ENCODE assay signal across 9 mouse cellular contexts in the genomic region with DNA sequence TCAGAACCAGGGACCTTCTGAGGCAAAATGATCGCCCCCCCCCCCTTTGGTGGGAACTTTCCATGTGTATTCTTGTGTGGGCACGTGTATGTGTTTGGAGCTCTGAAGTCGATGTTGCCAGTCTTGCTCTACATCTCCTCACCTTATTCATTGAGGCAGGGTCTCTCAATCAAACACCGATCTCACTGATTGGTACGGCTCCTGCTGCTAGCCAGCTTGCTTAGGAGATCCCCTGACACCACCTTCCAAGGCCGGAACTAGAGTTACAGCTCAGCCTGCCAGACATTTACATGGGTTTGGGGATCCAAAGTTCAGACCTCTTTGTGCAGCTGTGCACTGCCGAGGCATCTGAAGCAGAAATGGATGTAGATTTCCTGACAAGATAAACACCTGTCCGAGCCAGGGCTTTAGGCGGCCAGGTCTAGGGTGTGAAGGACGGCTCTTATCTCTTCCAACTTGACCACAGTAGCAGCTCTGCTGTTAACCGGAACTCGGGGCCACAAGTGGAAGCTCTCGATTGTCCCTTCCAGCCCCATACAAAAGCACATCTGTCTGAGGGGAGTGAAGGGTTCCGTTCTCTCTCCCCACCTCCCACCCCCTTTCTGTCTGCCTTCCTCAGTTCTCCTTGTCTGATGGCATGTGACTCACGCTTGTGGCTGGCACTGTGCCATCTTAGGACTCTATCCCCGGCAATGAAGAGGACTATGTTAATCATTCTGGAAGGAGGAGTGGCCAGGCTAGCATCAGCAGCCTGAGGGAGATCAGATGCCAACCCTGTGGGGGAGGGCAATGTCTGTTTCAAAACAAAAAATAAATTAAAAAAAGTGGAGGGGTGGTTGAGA. TPM values are rescaled to one million over a fixed set of nuclear protein-coding genes. Genes with fewer than 3 reads are reported as not detected.
DNase-seq lines count a peak whose midpoint lies in the region; ATAC-seq and TF ChIP-seq lines count a peak whose summit lies in the region.
"Had no signal": no experiment of that assay in that cellular context is flagged by ENCODE, and none has a peak within 500 bp of the region (broad histone marks: within the 10 kb centered on the region; RNA-seq: fewer than 3 reads in every experiment).

No protein-coding gene starts in this region.

- 76% methylated on average over 16 of the region's 16 CpGs for WGBS in hindbrain, embryonic 12.5 days
- 90% methylated on average over 16 of the region's 16 CpGs for WGBS in hindbrain, embryonic 10.5 days
- 39% methylated on average over 16 of the region's 16 CpGs for WGBS in kidney, adult 2 months

- ATAC-seq in hindbrain, embryonic 12.5 days (ENCODE audit: low FRiP score), result peak; percentile 58
- no peak for ATAC-seq in cerebellum, adult (ENCODE audit: insufficient number of reproducible peaks, low FRiP score, low TSS enrichment)

- no peak for TF ChIP-seq POLR2A in kidney, adult 2 months (IDR thresholded peaks at IDR 0.05; ENCODE audit: low read depth, low read length)

- H3K9ac ChIP-seq in hindbrain, embryonic 12.5 days, result no peak overlapping the region

- no peak overlapping the region for H3K4me2 ChIP-seq in hindbrain, embryonic 12.5 days (replicated peaks)

- no peaks in the 10 kb centered on the region for H3K27me3 ChIP-seq in hindbrain, embryonic 12.5 days
- no peaks in the 10 kb centered on the region for H3K27me3 ChIP-seq in hindbrain, embryonic 10.5 days (ENCODE audit: insufficient read depth, poor library complexity, severe bottlenecking)
- no peaks in the 10 kb centered on the region for H3K27me3 ChIP-seq in kidney, adult 2 months (replicated peaks; ENCODE audit: control insufficient read depth, insufficient read depth, low read length)

- TF ChIP-seq CTCF in kidney, adult 2 months (conservative IDR thresholded peaks at IDR 0.05; ENCODE audit: insufficient read depth, insufficient read length, low read depth, low read length), result no peak

- no peak overlapping the region for H3K27ac ChIP-seq in hindbrain, embryonic 12.5 days
- H3K27ac ChIP-seq in hindbrain, embryonic 10.5 days, result no peak overlapping the region
- peak overlapping the region; percentile 49 for H3K27ac ChIP-seq in kidney, adult 2 months (ENCODE audit: insufficient read depth, low read depth, low read length)

- H3K4me3 ChIP-seq in hindbrain, embryonic 12.5 days, result no peak overlapping the region
- no peak overlapping the region for H3K4me3 ChIP-seq in hindbrain, embryonic 10.5 days
- H3K4me3 ChIP-seq in kidney, adult 2 months (ENCODE audit: insufficient read depth, low read depth, low read length), result no peak overlapping the region

- H3K4me1 ChIP-seq in hindbrain, embryonic 12.5 days, result peaks cover 48% of the 10 kb centered on the region
- H3K4me1 ChIP-seq in hindbrain, embryonic 10.5 days (replicated peaks), result peaks cover 58% of the 10 kb centered on the region
- peaks cover 15% of the 10 kb centered on the region for H3K4me1 ChIP-seq in kidney, adult 2 months (ENCODE audit: control insufficient read depth, insufficient read depth, low read length)

- no peak for DNase-seq in hindbrain, embryonic 10.5 days (ENCODE audit: low spot score)
- DNase-seq in urinary bladder, postnatal 14 days (ENCODE audit: low spot score), result peak; percentile 19
- DNase-seq in urinary bladder, postnatal 10 days (ENCODE audit: low spot score), result no peak
- DNase-seq in kidney, adult 2 months, result peak; percentile 78
- peak; percentile 58 for DNase-seq in telencephalon, adult 2 months (ENCODE audit: low read depth, low spot score)
- no peak for DNase-seq in left cerebral cortex, adult 8-10 months (ENCODE audit: low spot score in 2 of 2)
- DNase-seq: left cerebral cortex, postnatal 4 days had no signal

- H3K9me3 ChIP-seq in hindbrain, embryonic 12.5 days (replicated peaks), result no peaks in the 10 kb centered on the region
- H3K9me3 ChIP-seq in hindbrain, embryonic 10.5 days, result no peaks in the 10 kb centered on the region

- H3K36me3 ChIP-seq in hindbrain, embryonic 12.5 days, result 0 out of 2 replicates have a peak, but pooled peaks cover 3% of the 10 kb centered on the region
- no peaks in the 10 kb centered on the region for H3K36me3 ChIP-seq in hindbrain, embryonic 10.5 days
- H3K36me3 ChIP-seq in kidney, adult 2 months (ENCODE audit: control insufficient read depth, insufficient read depth, low read length), result no peaks in the 10 kb centered on the region

RNA-seq across cellular contexts. Expression of a gene that starts 30.5 kb away (rescaled TPM):
- polyA plus RNA-seq in hindbrain, embryonic 12.5 days (2016; fragmentation: Nextera tagmentation; extraction: Ambion mirVana), result 90.8 and 98.6 TPM in 2 replicates
- 115 and 118 TPM in 2 replicates for polyA plus RNA-seq in hindbrain, embryonic 10.5 days (2016; fragmentation: Nextera tagmentation; extraction: Ambion mirVana)
- 68.9 and 75.5 TPM in 2 replicates for polyA plus RNA-seq in kidney, adult 2 months (2012; rRNA removed)
- total RNA-seq in left cerebral cortex, adult 8-10 months (2022), result 10 to 100 TPM; 32.7 to 37.6 (median 34.4) TPM

RNA-seq across cellular contexts. Expression of a gene that starts 57.8 kb away (rescaled TPM):
- polyA plus RNA-seq in hindbrain, embryonic 12.5 days (2016; fragmentation: Nextera tagmentation; extraction: Ambion mirVana), result 12.6 and 13.5 TPM in 2 replicates
- polyA plus RNA-seq in hindbrain, embryonic 10.5 days (2016; fragmentation: Nextera tagmentation; extraction: Ambion mirVana), result 9.3 and 10.1 TPM in 2 replicates
- 40.4 and 43.9 TPM in 2 replicates for polyA plus RNA-seq in kidney, adult 2 months (2012; rRNA removed)
- total RNA-seq in left cerebral cortex, adult 8-10 months (2022), result 100 to 1,000 TPM; 118 to 126 (median 121) TPM

Comparison
In these comparisons a context has a peak if more than half of its experiments do, and no peak if none do; other contexts are left out.
1. DNase-seq: peak in urinary bladder, postnatal 14 days (single experiment), kidney, adult 2 months (single experiment) and telencephalon, adult 2 months (single experiment); none in hindbrain, embryonic 10.5 days (single experiment), urinary bladder, postnatal 10 days (single experiment) and left cerebral cortex, adult 8-10 months (0 of 2).